Mouse (Mus musculus) stomach, embryonic 14.5 days (tissue): ENCODE results near the gene Zmat3. TPM values are rescaled to one million over a fixed set of nuclear protein-coding genes. Genes with fewer than 3 reads are reported as not detected.
A peak's percentile ranks its signal among the peaks of the same experiment; 100 is the strongest.

ENCODE experiments used
- ATAC-seq: fragments of 200-750 bp; cut with Nextera tagmentation; 2 replicates; pipeline ENCODE4 v1.8.0; 2017; ENCODE audit warnings: low read depth, moderate TSS enrichment; ENCODE audit not compliant: insufficient number of reproducible peaks, insufficient read depth, low FRiP score
- H3K27ac ChIP-seq: fragments of 300-500 bp; sonication (generic); 2 replicates; pipeline ENCODE4 v1.5.1; 2014; ENCODE audit warnings: mild to moderate bottlenecking, low read length, moderate library complexity, mixed read lengths
- H3K27me3 ChIP-seq: fragments of 300-500 bp; sonication (generic); 2 replicates; pipeline ENCODE4 v1.6.1; 2014; ENCODE audit warnings: low read length, control low read depth, mixed read lengths; ENCODE audit not compliant: control insufficient read depth, insufficient read depth
- H3K36me3 ChIP-seq: fragments of 300-500 bp; sonication (generic); 2 replicates; pipeline ENCODE4 v1.6.1; 2014; ENCODE audit warnings: mild to moderate bottlenecking, control low read depth, low read length, moderate library complexity, mixed read lengths; ENCODE audit not compliant: control insufficient read depth, insufficient read depth
- H3K4me1 ChIP-seq: fragments of 300-500 bp; sonication (generic); 2 replicates; pipeline ENCODE4 v1.6.1; 2014; ENCODE audit warnings: low read length, control low read depth, mixed read lengths; ENCODE audit not compliant: control insufficient read depth, insufficient read depth
- H3K4me2 ChIP-seq: fragments of 300-500 bp; sonication (generic); replicated peaks from 2 replicates; pipeline ENCODE4 v1.6.1; 2014; ENCODE audit warnings: low read depth, low read length, control low read depth
- H3K4me3 ChIP-seq: fragments of 300-500 bp; sonication (generic); 2 replicates; pipeline ENCODE4 v1.5.1; 2014; ENCODE audit warnings: low read depth, low read length, control low read depth
- H3K9ac ChIP-seq: fragments of 300-500 bp; sonication (generic); replicated peaks from 2 replicates; pipeline ENCODE4 v1.6.1; 2014; ENCODE audit warnings: low read depth, mild to moderate bottlenecking, control low read depth, low read length, moderate library complexity, mixed read lengths
- H3K9me3 ChIP-seq: fragments of 300-500 bp; sonication (generic); 2 replicates; pipeline ENCODE4 v1.6.1; 2016; ENCODE audit warnings: low read depth, low read length, control low read depth; ENCODE audit not compliant: control insufficient read depth
- WGBS: fragments of 180-500 bp; shearing (Covaris S2); extraction: QIAGEN DNeasy Blood & Tissue Kit; methylation state at CpG from one replicate; pipeline ENCODE4 v1.1.7; 2014; 5-methylcytosine and 5-hydroxymethylcytosine counted together
- polyA plus RNA-seq: library from polyadenylated mRNA; unstranded; fragments of >200 nt; fragmentation: Nextera tagmentation; extraction: Ambion mirVana; gene quantifications from 2 replicates; pipeline ENCODE4 v1.2.1, GENCODE M21; 2014

The Zmat3 gene
- polyA plus RNA-seq, 1 experiment from 2014 or later, result 10.1 TPM

DNA sequence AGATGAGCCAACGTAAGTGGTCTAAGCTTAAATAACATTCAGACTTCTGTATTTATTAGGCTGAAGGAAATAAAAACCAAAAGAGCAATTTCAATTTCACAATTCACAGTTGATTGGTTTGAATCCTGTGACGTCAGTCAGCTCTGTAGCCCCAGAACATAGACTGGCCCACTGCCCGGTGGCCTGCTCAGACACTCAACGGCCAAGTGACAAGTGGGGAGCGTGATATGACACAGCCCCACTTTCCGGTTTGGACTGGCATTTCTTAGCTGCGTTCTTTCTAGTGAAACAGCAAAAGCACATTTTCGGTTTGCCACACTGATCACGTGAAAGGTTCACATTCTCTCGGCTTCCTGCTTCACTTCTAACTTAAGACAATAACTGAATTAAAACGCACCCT lies 30.9 kb downstream of the Zmat3 start:
- 87% methylated on average over 11 of the region's 11 CpGs for WGBS
- Histone ChIP-seq H3K4me3 (no peak overlapping the region), H3K27ac (no peak overlapping the region), H3K9ac (no peak overlapping the region), H3K27me3 (no peaks in the 10 kb centered on the region), H3K4me1 (no peaks in the 10 kb centered on the region), H3K9me3 (no peaks in the 10 kb centered on the region), H3K4me2 (no peak overlapping the region), H3K36me3 (no peaks in the 10 kb centered on the region)
- no peak for ATAC-seq

DNA sequence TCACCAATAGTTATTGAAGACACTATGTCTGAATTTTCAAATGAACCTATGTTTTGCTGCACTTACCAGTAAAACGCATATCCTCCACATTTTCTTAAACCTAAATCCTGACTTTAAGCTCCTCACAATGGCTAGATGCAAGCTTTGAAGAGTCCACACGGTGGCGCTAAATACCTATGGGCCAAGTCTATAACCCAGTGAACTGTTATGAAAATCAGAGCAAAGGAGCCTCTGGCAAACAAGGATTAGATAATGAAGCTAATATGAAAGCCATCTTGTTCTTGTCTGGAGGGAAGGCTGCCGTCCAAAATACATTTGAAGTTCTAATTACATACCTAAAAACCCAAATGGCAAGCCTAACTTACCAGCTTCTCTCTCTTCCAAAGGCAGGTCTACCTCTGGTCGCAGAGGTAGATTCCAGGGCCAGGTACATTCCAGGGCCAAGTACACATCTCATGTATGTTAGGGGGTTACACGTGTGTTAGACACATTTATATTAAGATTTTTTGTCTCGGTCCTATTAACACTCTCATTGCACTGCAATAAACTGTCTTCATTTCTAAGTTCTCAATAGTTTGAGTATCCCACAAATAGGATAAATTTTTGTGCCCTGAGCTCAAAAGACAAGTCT lies 32.2 kb downstream of the Zmat3 start:
- no peak for ATAC-seq
- no peaks in the 10 kb centered on the region for H3K27me3 ChIP-seq
- H3K9ac ChIP-seq, result no peak overlapping the region
- H3K9me3 ChIP-seq, result no peaks in the 10 kb centered on the region
- no peaks in the 10 kb centered on the region for H3K36me3 ChIP-seq
- 34% methylated on average over 7 of the region's 7 CpGs for WGBS
- H3K4me2 ChIP-seq, result no peak overlapping the region
- no peak overlapping the region for H3K27ac ChIP-seq
- H3K4me3 ChIP-seq, result no peak overlapping the region
- H3K4me1 ChIP-seq, result no peaks in the 10 kb centered on the region

DNA sequence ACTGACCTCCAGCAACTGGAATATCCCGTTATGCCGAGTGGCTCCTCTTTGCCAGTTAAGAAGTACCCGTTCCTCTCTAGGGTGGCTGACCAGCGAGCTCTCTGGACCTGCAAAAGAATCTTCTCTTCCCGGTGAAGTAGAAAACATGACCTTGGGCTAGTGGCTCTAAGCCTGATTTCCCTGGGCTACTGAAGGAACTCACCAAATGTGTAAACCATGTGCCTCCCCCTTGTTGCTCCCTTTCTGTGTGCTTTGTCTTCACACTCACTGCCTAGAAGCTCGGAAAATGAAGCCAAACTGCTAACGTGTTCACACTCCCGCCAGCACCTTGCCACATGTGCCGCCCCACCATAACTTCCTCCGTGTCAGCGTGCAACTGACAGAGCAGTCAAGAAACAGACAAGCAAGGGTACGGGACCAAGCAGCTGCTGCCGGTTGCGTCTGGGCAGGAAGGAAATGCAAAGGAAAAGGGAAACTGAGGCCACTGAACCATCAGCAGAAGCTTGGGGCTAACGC lies 47.9 kb downstream of the Zmat3 start:
- no peak overlapping the region for H3K4me3 ChIP-seq
- no peak overlapping the region for H3K9ac ChIP-seq
- no peak for ATAC-seq
- H3K4me1 ChIP-seq, result no peaks in the 10 kb centered on the region
- 62% methylated on average over 15 of the region's 15 CpGs for WGBS
- H3K36me3 ChIP-seq, result no peaks in the 10 kb centered on the region
- no peak overlapping the region for H3K27ac ChIP-seq
- no peaks in the 10 kb centered on the region for H3K9me3 ChIP-seq
- H3K27me3 ChIP-seq, result no peaks in the 10 kb centered on the region
- H3K4me2 ChIP-seq, result no peak overlapping the region

DNA sequence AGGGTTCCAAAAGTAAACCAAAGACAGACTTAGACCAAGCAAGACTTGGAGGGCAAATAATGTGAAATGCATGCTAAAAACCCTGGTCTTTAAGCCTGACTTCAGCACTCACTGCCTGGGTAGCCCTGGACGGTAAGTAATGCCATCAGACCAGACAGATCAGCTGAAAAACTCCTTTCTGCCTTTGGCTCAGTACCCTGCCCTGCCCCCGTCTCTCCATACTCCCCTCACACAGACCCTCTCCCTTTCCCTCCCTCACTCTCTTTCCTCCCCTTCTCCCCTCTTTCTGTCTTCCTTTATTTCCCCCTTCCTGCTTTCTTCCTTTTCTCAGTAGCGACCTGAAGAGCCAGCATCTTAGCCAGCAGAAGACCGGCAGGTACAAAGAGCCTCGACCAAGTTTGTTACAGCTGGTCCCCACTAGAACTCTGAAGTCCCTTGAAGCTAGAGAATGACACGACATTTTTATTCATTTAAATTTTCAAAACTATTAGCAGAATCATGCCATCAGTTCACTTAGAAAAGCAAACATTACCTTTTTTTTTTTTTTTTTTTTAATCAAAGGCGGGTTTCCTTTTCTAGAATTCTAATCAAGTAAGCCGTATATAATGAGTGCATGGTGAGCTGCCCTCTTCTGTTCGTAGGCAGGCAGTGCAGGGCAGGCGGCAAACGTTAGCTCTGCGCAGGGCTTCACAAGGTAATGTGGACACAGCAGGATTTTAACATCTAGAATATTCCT lies 48.5 kb downstream of the Zmat3 start:
- no peaks in the 10 kb centered on the region for H3K4me1 ChIP-seq
- no peaks in the 10 kb centered on the region for H3K27me3 ChIP-seq
- no peak overlapping the region for H3K4me3 ChIP-seq
- ATAC-seq, result peak; percentile 74; the same call in 1 of the 2 replicates
- H3K27ac ChIP-seq, result no peak overlapping the region
- no peak overlapping the region for H3K9ac ChIP-seq
- H3K4me2 ChIP-seq, result no peak overlapping the region
- 24% methylated on average over 12 of the region's 12 CpGs for WGBS
- no peaks in the 10 kb centered on the region for H3K36me3 ChIP-seq
- no peaks in the 10 kb centered on the region for H3K9me3 ChIP-seq

DNA sequence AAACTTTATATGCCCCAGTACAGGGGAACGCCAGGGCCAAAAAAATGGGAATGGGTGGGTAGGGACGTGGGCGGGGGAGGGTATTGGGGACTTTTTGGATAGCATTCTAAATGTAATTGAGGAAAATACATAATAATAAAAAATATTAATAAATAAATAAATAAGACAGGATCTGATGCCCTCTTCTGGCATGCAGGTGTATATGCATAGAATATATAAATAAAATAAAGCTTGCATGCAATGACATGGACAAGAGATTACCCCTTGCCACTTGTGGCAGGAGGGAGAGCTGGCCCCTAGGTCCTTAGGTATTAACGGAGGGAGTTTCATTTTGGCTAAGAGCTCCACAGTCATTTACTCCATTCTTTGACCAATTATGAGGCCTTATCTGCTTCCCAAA lies 51.1 kb downstream of the Zmat3 start:
- H3K4me2 ChIP-seq, result no peak overlapping the region
- H3K9ac ChIP-seq, result no peak overlapping the region
- H3K9me3 ChIP-seq, result no peaks in the 10 kb centered on the region
- no peak overlapping the region for H3K27ac ChIP-seq
- ATAC-seq, result no peak
- H3K4me3 ChIP-seq, result no peak overlapping the region
- no peaks in the 10 kb centered on the region for H3K36me3 ChIP-seq
- H3K4me1 ChIP-seq, result no peaks in the 10 kb centered on the region
- H3K27me3 ChIP-seq, result no peaks in the 10 kb centered on the region
- WGBS, result 91% methylated on average over 4 of the region's 4 CpGs

DNA sequence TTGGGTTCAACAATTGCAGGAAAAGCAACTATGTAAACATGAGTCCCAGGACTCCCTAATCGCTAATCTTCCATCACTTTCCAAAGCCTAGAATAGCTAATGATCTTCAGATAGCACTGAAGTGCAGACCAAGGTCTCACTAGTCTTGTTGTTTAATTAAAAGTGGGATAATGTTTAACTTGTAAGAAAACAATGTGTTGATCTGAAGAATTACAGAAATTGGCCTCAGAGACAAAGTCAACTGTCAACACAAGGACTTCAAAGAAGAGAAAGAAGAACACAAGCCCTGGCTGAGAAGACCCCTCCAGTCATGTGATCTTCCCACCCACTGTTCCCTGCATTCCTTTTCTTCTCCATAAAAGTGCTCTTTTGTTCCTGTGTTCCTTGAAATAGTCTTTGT lies 61.6 kb downstream of the Zmat3 start:
- no peaks in the 10 kb centered on the region for H3K4me1 ChIP-seq
- ATAC-seq, result no peak
- H3K36me3 ChIP-seq, result no peaks in the 10 kb centered on the region
- no peak overlapping the region for H3K27ac ChIP-seq
- H3K4me2 ChIP-seq, result no peak overlapping the region
- no peak overlapping the region for H3K4me3 ChIP-seq
- 55% methylated on average over 1 of the region's 1 CpGs for WGBS
- no peaks in the 10 kb centered on the region for H3K27me3 ChIP-seq
- no peaks in the 10 kb centered on the region for H3K9me3 ChIP-seq
- H3K9ac ChIP-seq, result no peak overlapping the region

- Histone ChIP-seq H3K9ac (no peak overlapping the region), H3K4me3 (no peak overlapping the region), H3K9me3 (no peaks in the 10 kb centered on the region), H3K4me1 (no peaks in the 10 kb centered on the region), H3K27ac (no peak overlapping the region), H3K36me3 (no peaks in the 10 kb centered on the region), H3K4me2 (no peak overlapping the region), H3K27me3 (no peaks in the 10 kb centered on the region)
- WGBS, result 38% methylated on average over 4 of the region's 4 CpGs
- ATAC-seq, result no peak
These were observed 73.8 kb downstream of the Zmat3 start for GRCm38 (mm10) chr3:32292001-32292400.
